Mouse (Mus musculus): ENCODE measurements around the gene Masp1.

DNA sequence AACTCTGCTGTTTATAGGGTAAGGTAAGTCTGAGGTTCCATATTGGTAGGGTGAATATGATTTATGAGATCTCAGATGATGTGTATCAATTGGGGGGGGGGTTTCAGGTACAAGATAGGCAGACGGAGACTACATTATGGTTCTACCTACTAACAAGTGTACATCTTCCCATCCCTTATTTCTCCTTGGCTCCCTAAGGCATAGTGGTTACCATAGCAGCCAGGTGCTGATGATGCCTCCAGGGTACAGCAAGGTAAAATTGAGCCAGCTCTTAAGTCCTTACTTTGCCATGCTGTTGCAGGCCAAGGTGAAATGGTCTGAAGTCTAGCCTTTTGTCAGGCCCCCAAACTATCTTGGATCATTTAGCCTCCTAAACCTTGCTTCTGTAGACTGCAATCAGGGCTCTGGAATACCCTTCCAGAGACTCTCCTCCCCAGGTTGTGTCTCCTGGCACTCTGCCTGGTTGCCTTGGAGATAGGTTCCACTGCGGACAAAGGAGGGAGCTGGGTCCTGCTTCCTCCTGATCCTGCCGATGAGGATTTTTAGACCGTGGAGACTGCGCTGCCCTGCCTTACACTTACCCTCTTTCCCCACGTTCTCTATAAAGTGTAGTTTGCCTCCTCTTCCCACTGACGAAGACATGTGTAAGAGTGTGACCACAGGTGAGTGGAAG, 91.8 kb downstream of the Masp1 start, which contains the start of gene Rtp1:
- TF ChIP-seq CTCF (IDR thresholded peaks at IDR 0.05) (no peak), EP300 (IDR thresholded peaks at IDR 0.05) (no peak)
